Mouse (Mus musculus) hindbrain, embryonic 15.5 days (tissue): ENCODE results near the gene Meioc. TPM values are rescaled to one million over a fixed set of nuclear protein-coding genes. Genes with fewer than 3 reads are reported as not detected.
A peak's percentile ranks its signal among the peaks of the same experiment; 100 is the strongest.

ENCODE experiments used
- ATAC-seq: fragments of 200-750 bp; cut with Nextera tagmentation; 2 replicates; pipeline ENCODE4 v1.8.0; 2017; ENCODE audit warnings: low read depth, moderate number of reproducible peaks, moderate TSS enrichment; ENCODE audit not compliant: low FRiP score
- H3K27ac ChIP-seq: fragments of 300-500 bp; sonication (generic); replicated peaks from 2 replicates; pipeline ENCODE4 v1.5.1; 2015; ENCODE audit warnings: mild to moderate bottlenecking, inconsistent platforms
- H3K27me3 ChIP-seq: fragments of 300-500 bp; sonication (generic); 2 replicates; pipeline ENCODE4 v1.6.1; 2015; ENCODE audit warnings: control low read depth, inconsistent platforms
- H3K36me3 ChIP-seq: fragments of 300-500 bp; sonication (generic); 2 replicates; pipeline ENCODE4 v1.6.1; 2015; ENCODE audit warnings: control low read depth, inconsistent platforms
- H3K4me1 ChIP-seq: fragments of 300-500 bp; sonication (generic); replicated peaks from 2 replicates; pipeline ENCODE4 v1.6.1; 2015; ENCODE audit warnings: control low read depth, inconsistent platforms
- H3K4me2 ChIP-seq: fragments of 300-500 bp; sonication (generic); 2 replicates; pipeline ENCODE4 v1.6.1; 2015; ENCODE audit warnings: moderate library complexity, mild to moderate bottlenecking, inconsistent platforms
- H3K4me3 ChIP-seq: fragments of 300-500 bp; sonication (generic); 2 replicates; pipeline ENCODE4 v1.5.1; 2015; ENCODE audit warnings: mild to moderate bottlenecking, inconsistent platforms
- H3K9ac ChIP-seq: fragments of 300-500 bp; sonication (generic); 2 replicates; pipeline ENCODE4 v1.6.1; 2015; ENCODE audit warnings: inconsistent platforms
- H3K9me3 ChIP-seq: fragments of 300-500 bp; sonication (generic); 2 replicates; pipeline ENCODE4 v1.6.1; 2016; ENCODE audit warnings: control low read depth, inconsistent platforms
- whole genome bisulfite sequencing: fragments of 180-500 bp; shearing (Covaris S2); methylation state at CpG from one replicate; pipeline ENCODE4 v1.1.7; 2015; 5-methylcytosine and 5-hydroxymethylcytosine counted together
- polyA plus RNA-seq: library from polyadenylated mRNA; unstranded; fragments of >200 nt; fragmentation: Nextera tagmentation; extraction: Ambion mirVana; gene quantifications from 2 replicates; pipeline ENCODE4 v1.2.1, GENCODE M21; 2015

Gene Meioc
- 0.09 and 0.16 TPM in 2 replicates for polyA plus RNA-seq

GRCm38 (mm10) chr11:102663416-102663815, at the start of gene Meioc:
Gene Meioc (plus strand): TSS chr11:102663716.
- Histone ChIP-seq H3K9ac (no peak within 1 kb of the TSS), H3K4me3 (no peak within 1 kb of the TSS), H3K9me3 (no peaks in the 10 kb centered on the region), H3K4me2 (no peak within 1 kb of the TSS), H3K4me1 (no peaks in the 10 kb centered on the region), H3K36me3 (no peaks in the 10 kb centered on the region), H3K27me3 (peaks cover 22% of the 10 kb centered on the region), H3K27ac (no peak within 1 kb of the TSS)
- ATAC-seq, result no peak
- 75% methylated on average over 3 of the region's 3 CpGs for WGBS

GRCm38 (mm10) chr11:102619449-102619848, 44.1 kb upstream of the Meioc start:
- H3K9me3 ChIP-seq, result no peaks in the 10 kb centered on the region
- no peak for ATAC-seq
- no peak overlapping the region for H3K27ac ChIP-seq
- H3K4me3 ChIP-seq, result no peak overlapping the region
- peaks cover 9% of the 10 kb centered on the region for H3K4me1 ChIP-seq
- no peak overlapping the region for H3K4me2 ChIP-seq
- 69% methylated on average over 2 of the region's 2 CpGs for WGBS
- no peak overlapping the region for H3K9ac ChIP-seq
- no peaks in the 10 kb centered on the region for H3K27me3 ChIP-seq
- H3K36me3 ChIP-seq, result no peaks in the 10 kb centered on the region

- no peak overlapping the region for H3K4me3 ChIP-seq
- H3K4me2 ChIP-seq, result no peak overlapping the region
- H3K36me3 ChIP-seq, result no peaks in the 10 kb centered on the region
- H3K27me3 ChIP-seq, result no peaks in the 10 kb centered on the region
- 0 out of 2 replicates have a peak overlapping the region, but pooled peaks have one; percentile 5 for H3K27ac ChIP-seq
- WGBS, result 14% methylated on average over 16 of the region's 17 CpGs
- H3K4me1 ChIP-seq, result peaks cover 18% of the 10 kb centered on the region
- ATAC-seq, result peak; percentile 69
- H3K9me3 ChIP-seq, result no peaks in the 10 kb centered on the region
- H3K9ac ChIP-seq, result no peak overlapping the region
These were observed 39.4 kb upstream of the Meioc start for GRCm38 (mm10) chr11:102623876-102624789.

GRCm38 (mm10) chr11:102624888-102625407, 38.6 kb upstream of the Meioc start:
- WGBS, result 21% methylated on average over 14 of the region's 14 CpGs
- Histone ChIP-seq H3K4me2 (peak overlapping the region; percentile 41), H3K27me3 (no peaks in the 10 kb centered on the region), H3K9me3 (no peaks in the 10 kb centered on the region), H3K27ac (0 out of 2 replicates have a peak overlapping the region, but pooled peaks have one; percentile 12), H3K4me1 (peaks cover 18% of the 10 kb centered on the region), H3K4me3 (peak overlapping the region; percentile 5; the same call in 1 of the 2 replicates), H3K36me3 (no peaks in the 10 kb centered on the region), H3K9ac (no peak overlapping the region)
- peak; percentile 76 for ATAC-seq

- H3K4me2 ChIP-seq, result no peak overlapping the region
- H3K9ac ChIP-seq, result no peak overlapping the region
- no peak overlapping the region for H3K27ac ChIP-seq
- no peak overlapping the region for H3K4me3 ChIP-seq
- ATAC-seq, result no peak
- no peaks in the 10 kb centered on the region for H3K36me3 ChIP-seq
- H3K9me3 ChIP-seq, result no peaks in the 10 kb centered on the region
- H3K27me3 ChIP-seq, result 0 out of 2 replicates have a peak, but pooled peaks cover 1% of the 10 kb centered on the region
- peaks cover 18% of the 10 kb centered on the region for H3K4me1 ChIP-seq
- 88% methylated on average over 9 of the region's 9 CpGs for WGBS
These were observed 36.2 kb upstream of the Meioc start for GRCm38 (mm10) chr11:102627171-102627931.

- WGBS, result 50% methylated on average over 9 of the region's 9 CpGs
- no peaks in the 10 kb centered on the region for H3K9me3 ChIP-seq
These were observed 35.0 kb upstream of the Meioc start for GRCm38 (mm10) chr11:102628529-102628928.

GRCm38 (mm10) chr11:102629375-102629774, 34.1 kb upstream of the Meioc start:
- Histone ChIP-seq H3K9ac (no peak overlapping the region), H3K36me3 (no peaks in the 10 kb centered on the region), H3K4me1 (peaks cover 14% of the 10 kb centered on the region), H3K27ac (no peak overlapping the region), H3K27me3 (peaks cover 6% of the 10 kb centered on the region; the same call in 1 of the 2 replicates), H3K4me2 (no peak overlapping the region), H3K4me3 (no peak overlapping the region), H3K9me3 (no peaks in the 10 kb centered on the region)
- ATAC-seq, result no peak
- WGBS, result 74% methylated on average over 8 of the region's 8 CpGs

More at GRCm38 (mm10) chr11:102628529-102628928, 35.0 kb upstream of the Meioc start:
- Histone ChIP-seq H3K4me1 (peaks cover 22% of the 10 kb centered on the region), H3K4me2 (no peak overlapping the region), H3K9ac (no peak overlapping the region), H3K27me3 (0 out of 2 replicates have a peak, but pooled peaks cover 3% of the 10 kb centered on the region), H3K27ac (no peak overlapping the region), H3K4me3 (no peak overlapping the region), H3K36me3 (no peaks in the 10 kb centered on the region)
- no peak for ATAC-seq

GRCm38 (mm10) chr11:102630731-102631130, 32.8 kb upstream of the Meioc start:
- 12% methylated on average over 7 of the region's 7 CpGs for WGBS
- Histone ChIP-seq H3K36me3 (no peaks in the 10 kb centered on the region), H3K27ac (no peak overlapping the region), H3K4me2 (no peak overlapping the region), H3K4me3 (no peak overlapping the region), H3K4me1 (0 out of 2 replicates have a peak, but pooled peaks cover 5% of the 10 kb centered on the region), H3K9me3 (no peaks in the 10 kb centered on the region), H3K27me3 (peaks cover 6% of the 10 kb centered on the region; the same call in 1 of the 2 replicates), H3K9ac (no peak overlapping the region)
- no peak for ATAC-seq

- H3K4me2 ChIP-seq, result no peak overlapping the region
- no peak overlapping the region for H3K9ac ChIP-seq
- no peaks in the 10 kb centered on the region for H3K36me3 ChIP-seq
- H3K9me3 ChIP-seq, result no peaks in the 10 kb centered on the region
- H3K27me3 ChIP-seq, result peaks cover 6% of the 10 kb centered on the region; the same call in 1 of the 2 replicates
- no peak for ATAC-seq
- H3K27ac ChIP-seq, result no peak overlapping the region
- WGBS, result 24% methylated on average over 5 of the region's 5 CpGs
- 0 out of 2 replicates have a peak, but pooled peaks cover 5% of the 10 kb centered on the region for H3K4me1 ChIP-seq
- no peak overlapping the region for H3K4me3 ChIP-seq
These were observed 32.3 kb upstream of the Meioc start for GRCm38 (mm10) chr11:102631203-102631602.

GRCm38 (mm10) chr11:102632725-102633124, 30.8 kb upstream of the Meioc start:
- Histone ChIP-seq H3K9ac (no peak overlapping the region), H3K4me1 (0 out of 2 replicates have a peak, but pooled peaks cover 5% of the 10 kb centered on the region), H3K4me2 (peak overlapping the region; percentile 49), H3K27ac (no peak overlapping the region), H3K27me3 (peaks cover 6% of the 10 kb centered on the region; the same call in 1 of the 2 replicates), H3K9me3 (no peaks in the 10 kb centered on the region), H3K4me3 (0 out of 2 replicates have a peak overlapping the region, but pooled peaks have one; percentile 15), H3K36me3 (no peaks in the 10 kb centered on the region)
- WGBS, result 10% methylated on average over 11 of the region's 13 CpGs
- ATAC-seq, result no peak

GRCm38 (mm10) chr11:102633379-102633778, 30.1 kb upstream of the Meioc start:
- ATAC-seq, result no peak
- Histone ChIP-seq H3K4me2 (peak overlapping the region; percentile 49), H3K27me3 (peaks cover 6% of the 10 kb centered on the region; the same call in 1 of the 2 replicates), H3K4me1 (0 out of 2 replicates have a peak, but pooled peaks cover 5% of the 10 kb centered on the region), H3K9me3 (no peaks in the 10 kb centered on the region), H3K9ac (no peak overlapping the region), H3K4me3 (peak overlapping the region; percentile 15; the same call in 1 of the 2 replicates), H3K27ac (no peak overlapping the region), H3K36me3 (no peaks in the 10 kb centered on the region)
- WGBS, result 24% methylated on average over 9 of the region's 9 CpGs
